Mouse (Mus musculus): Measurements from ENCODE around the gene Pccb.

- no peak for TF ChIP-seq POLR2A (IDR thresholded peaks at IDR 0.05; ENCODE audit: borderline replicate concordance, control insufficient read depth, low read depth, low read length)
- TF ChIP-seq CTCF (IDR thresholded peaks at IDR 0.05; ENCODE audit: control insufficient read depth, insufficient read depth, low read length), result no peak
These were observed 89.9 kb downstream of the Pccb start for GRCm38 (mm10) chr9:100944677-100945365.

Measured in bone marrow, adult 2 months (tissue).